Mouse (Mus musculus) retina, postnatal 1 day (tissue): Measurements from ENCODE around the gene Ctla2a.
"Not testable (repeated sequence)": the region's sequence is repeated elsewhere in the genome, so short reads cannot be mapped to it uniquely, and the experiment has no call there.

Source experiments
- DNase-seq: peaks from one replicate; pipeline ENCODE4 v3.0.0-alpha.2; 2012

The Ctla2a gene

GRCm38 (mm10) chr13:60936500-60936901 is at the start of gene Ctla2a, which contains the start of gene Gm49391:
Gene Ctla2a (minus strand): TSS chr13:60936625.
Gene Gm49391 (minus strand): TSS chr13:60936571.
- DNase-seq: no peak

GRCm38 (mm10) chr13:60972319-60972718 is 35.9 kb upstream of the Ctla2a start:
- not testable (repeated sequence) for DNase-seq

- DNase-seq: not testable (repeated sequence)
These were observed 27.6 kb upstream of the Ctla2a start for GRCm38 (mm10) chr13:60963985-60964384.

- DNase-seq: no peak
These were observed 25.3 kb upstream of the Ctla2a start for GRCm38 (mm10) chr13:60961706-60962105.

- DNase-seq: not testable (repeated sequence)
These were observed 5.5 kb upstream of the Ctla2a start, which contains the start of gene Tpbpa for GRCm38 (mm10) chr13:60941884-60942283. Gene Tpbpa (minus strand): TSS chr13:60941984.

GRCm38 (mm10) chr13:60935490-60935889 is 935 bp downstream of the Ctla2a start, which contains the start of gene Gm49393:
Gene Gm49393 (minus strand): TSS chr13:60935590.
- DNase-seq: not testable (repeated sequence)

- not testable (repeated sequence) for DNase-seq
These were observed 31.6 kb downstream of the Ctla2a start, which contains the start of gene Tpbpb for GRCm38 (mm10) chr13:60904780-60905179. Gene Tpbpb (minus strand): TSS chr13:60904880.

GRCm38 (mm10) chr13:60897328-60897727 is 39.1 kb downstream of the Ctla2a start, which contains the start of gene Ctla2b:
Gene Ctla2b (minus strand): TSS chr13:60897447.
- no peak for DNase-seq

GRCm38 (mm10) chr13:60896794-60897193 is 39.6 kb downstream of the Ctla2a start, which contains the start of gene Gm49392:
Gene Gm49392 (minus strand): TSS chr13:60896894.
- DNase-seq: not testable (repeated sequence)

GRCm38 (mm10) chr13:60895406-60896160 is 40.8 kb downstream of the Ctla2a start:
- DNase-seq: no peak

GRCm38 (mm10) chr13:60892301-60892700 is 44.1 kb downstream of the Ctla2a start:
- DNase-seq: no peak
